Mouse (Mus musculus) kidney, adult 2 months (tissue): ENCODE measurements around the gene Zbtb38. TPM values are rescaled to one million over a fixed set of nuclear protein-coding genes. Genes with fewer than 3 reads are reported as not detected.

Experiments
- DNase-seq: peaks from one replicate; pipeline ENCODE4 v3.0.0; 2021
- H3K27ac ChIP-seq: fragments of 200-500 bp; 2 replicates; pipeline ENCODE4 v1.5.1; 2012; ENCODE audit warnings: low read depth, low read length, control low read depth, inconsistent platforms; ENCODE audit not compliant: insufficient read depth
- H3K27me3 ChIP-seq: fragments of 200-500 bp; replicated peaks from 2 replicates; pipeline ENCODE4 v1.6.1; 2012; ENCODE audit warnings: mild to moderate bottlenecking, moderate library complexity, low read length, inconsistent platforms; ENCODE audit not compliant: control insufficient read depth, insufficient read depth
- H3K36me3 ChIP-seq: fragments of 200-500 bp; 2 replicates; pipeline ENCODE4 v1.6.1; 2012; ENCODE audit warnings: mild to moderate bottlenecking, moderate library complexity, low read length, inconsistent platforms; ENCODE audit not compliant: control insufficient read depth, insufficient read depth
- H3K4me1 ChIP-seq: fragments of 200-500 bp; 2 replicates; pipeline ENCODE4 v1.6.1; 2011; ENCODE audit warnings: low read length; ENCODE audit not compliant: control insufficient read depth, insufficient read depth
- H3K4me3 ChIP-seq: fragments of 200-500 bp; 2 replicates; pipeline ENCODE4 v1.5.1; 2011; ENCODE audit warnings: mild to moderate bottlenecking, low read depth, low read length, control low read depth; ENCODE audit not compliant: insufficient read depth
- CTCF ChIP-seq: fragments of 200-500 bp; conservative IDR thresholded peaks from 2 replicates; pipeline ENCODE4 v1.5.1; 2011; ENCODE audit warnings: low read depth, mild to moderate bottlenecking, control low read depth, low read length, moderate library complexity, mixed read lengths; ENCODE audit not compliant: insufficient read depth, insufficient read length
- POLR2A ChIP-seq: fragments of 200-500 bp; IDR thresholded peaks from one replicate; pipeline ENCODE4 v1.6.1; 2011; ENCODE audit warnings: low read depth, low read length, control low read depth
- WGBS: fragments of 180-500 bp; shearing (Covaris S2); methylation state at CpG from one replicate; pipeline ENCODE4 v1.1.7; 2018; 5-methylcytosine and 5-hydroxymethylcytosine counted together
- polyA plus RNA-seq: library from polyadenylated mRNA; depleted of rRNA; stranded (reverse); fragments of >200 nt; gene quantifications from 2 replicates; pipeline ENCODE4 v1.2.3, GENCODE M21; 2012

Gene Zbtb38
- polyA plus RNA-seq, 1 experiment, result 10.2 TPM

DNA sequence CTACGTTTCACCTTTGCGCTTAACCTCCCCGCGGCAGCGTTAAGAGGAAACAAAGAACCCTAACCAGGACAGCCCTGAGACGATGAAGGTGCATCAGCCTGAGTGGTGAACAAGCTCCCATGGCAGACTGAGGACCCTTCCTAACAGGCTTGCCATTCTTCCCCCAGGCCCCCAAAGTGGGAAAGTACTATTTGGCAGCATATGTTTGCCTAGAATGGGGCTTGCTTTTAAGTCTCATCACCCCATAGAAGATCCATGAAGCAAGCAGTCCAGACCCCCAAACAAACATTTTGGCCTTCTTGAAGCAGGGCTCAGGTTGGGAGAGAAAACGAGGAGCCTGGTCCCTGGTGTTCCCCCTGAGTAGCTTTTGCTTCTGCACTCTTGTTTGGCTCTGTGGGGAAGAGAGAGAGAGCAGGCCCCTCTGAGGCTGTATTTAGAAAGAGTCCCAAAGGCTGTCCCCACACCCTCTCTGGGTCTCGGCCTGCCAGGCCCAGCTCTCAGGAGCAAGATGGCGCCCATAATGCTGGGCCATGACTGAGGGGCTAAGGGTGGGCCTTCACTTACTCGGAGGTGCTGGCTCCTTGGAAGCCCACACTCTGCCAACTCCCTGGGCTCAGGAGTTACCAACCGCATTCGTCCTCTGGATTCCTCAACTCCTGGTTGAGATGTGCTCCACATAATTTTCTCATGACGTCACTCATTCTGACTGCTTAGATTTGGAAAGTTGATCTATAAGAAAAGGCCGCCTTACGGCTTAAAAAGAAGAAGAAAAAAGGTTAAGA, 619 bp downstream of the Zbtb38 start:
- H3K36me3 ChIP-seq, result no peaks in the 10 kb centered on the region
- no peaks in the 10 kb centered on the region for H3K4me1 ChIP-seq
- peak overlapping the region; percentile 61 for H3K27ac ChIP-seq
- 87% methylated on average over 15 of the region's 15 CpGs for WGBS
- TF ChIP-seq CTCF (no peak), POLR2A (no peak)
- H3K4me3 ChIP-seq, result peak overlapping the region; percentile 27
- H3K27me3 ChIP-seq, result no peaks in the 10 kb centered on the region
- no peak for DNase-seq

DNA sequence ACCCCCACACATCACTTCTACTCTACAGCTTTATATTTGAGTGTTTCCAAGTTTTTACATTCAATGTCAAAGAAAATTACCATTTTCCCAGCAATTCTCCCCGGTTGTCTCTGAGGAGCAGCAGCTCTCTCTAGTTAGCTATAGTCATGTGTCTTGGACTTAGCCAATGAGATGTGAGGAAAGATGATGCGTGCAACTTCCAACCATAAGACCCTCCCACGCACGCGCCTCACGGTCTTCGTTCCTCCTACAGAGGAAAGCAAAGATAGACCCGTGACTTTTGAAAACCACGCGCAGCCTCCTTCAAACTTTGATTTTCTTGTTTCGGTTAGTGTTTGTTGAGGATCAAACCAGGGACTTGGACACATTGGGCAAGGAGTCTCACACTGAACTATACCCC, 2.0 kb downstream of the Zbtb38 start:
- Histone ChIP-seq H3K4me1 (no peaks in the 10 kb centered on the region), H3K27ac (no peak overlapping the region), H3K4me3 (no peak overlapping the region), H3K36me3 (no peaks in the 10 kb centered on the region), H3K27me3 (no peaks in the 10 kb centered on the region)
- TF ChIP-seq POLR2A, result no peak
- TF ChIP-seq CTCF, result no peak
- 97% methylated on average over 11 of the region's 11 CpGs for whole genome bisulfite sequencing
- no peak for DNase-seq

DNA sequence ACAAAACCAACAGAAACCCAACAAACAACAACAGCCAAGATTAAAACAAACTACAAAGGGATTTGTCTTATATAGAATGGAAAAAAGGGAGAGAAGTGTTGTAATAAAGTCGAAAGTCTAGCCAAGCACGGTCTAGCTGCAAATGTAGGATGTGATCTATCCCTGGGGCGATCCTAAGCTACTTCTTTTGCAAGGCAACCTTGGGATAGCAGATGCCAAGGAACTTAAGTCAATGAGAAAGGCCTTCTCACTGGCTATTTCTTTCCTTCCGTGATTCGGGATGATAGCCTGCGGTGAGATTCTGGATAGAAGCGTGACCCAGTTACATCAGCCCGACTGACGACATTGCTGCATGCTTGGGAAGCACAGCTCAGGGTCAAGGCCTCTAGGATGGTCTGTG, 6.1 kb downstream of the Zbtb38 start:
- no peak for DNase-seq
- Histone ChIP-seq H3K4me3 (no peak overlapping the region), H3K4me1 (no peaks in the 10 kb centered on the region), H3K27me3 (no peaks in the 10 kb centered on the region), H3K27ac (no peak overlapping the region), H3K36me3 (no peaks in the 10 kb centered on the region)
- TF ChIP-seq CTCF (no peak), POLR2A (no peak)
- 97% methylated on average over 9 of the region's 9 CpGs for WGBS

DNA sequence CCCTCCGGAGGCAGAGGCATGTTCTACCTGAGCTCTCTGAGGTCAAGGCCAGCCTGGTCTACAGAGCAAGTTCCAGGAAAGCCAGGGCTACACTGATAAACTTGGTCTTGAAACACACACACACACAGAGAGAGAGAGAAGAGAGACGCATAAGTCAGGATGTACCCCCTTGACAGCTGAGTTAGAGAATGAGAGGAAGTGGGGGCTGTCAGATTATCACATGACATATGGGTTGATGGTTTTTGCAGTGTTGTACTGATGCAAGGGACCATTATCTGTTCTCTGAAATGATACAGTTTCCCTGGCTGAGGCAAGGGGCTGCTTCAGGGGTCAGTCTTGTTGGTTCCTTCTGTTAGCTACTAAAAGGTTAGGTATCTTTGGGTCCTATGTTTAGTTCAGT, 7.7 kb downstream of the Zbtb38 start:
- Histone ChIP-seq H3K27me3 (no peaks in the 10 kb centered on the region), H3K4me3 (no peak overlapping the region), H3K4me1 (no peaks in the 10 kb centered on the region), H3K27ac (no peak overlapping the region), H3K36me3 (no peaks in the 10 kb centered on the region)
- 81% methylated on average over 2 of the region's 2 CpGs for WGBS
- no peak for DNase-seq
- TF ChIP-seq POLR2A, result no peak

DNA sequence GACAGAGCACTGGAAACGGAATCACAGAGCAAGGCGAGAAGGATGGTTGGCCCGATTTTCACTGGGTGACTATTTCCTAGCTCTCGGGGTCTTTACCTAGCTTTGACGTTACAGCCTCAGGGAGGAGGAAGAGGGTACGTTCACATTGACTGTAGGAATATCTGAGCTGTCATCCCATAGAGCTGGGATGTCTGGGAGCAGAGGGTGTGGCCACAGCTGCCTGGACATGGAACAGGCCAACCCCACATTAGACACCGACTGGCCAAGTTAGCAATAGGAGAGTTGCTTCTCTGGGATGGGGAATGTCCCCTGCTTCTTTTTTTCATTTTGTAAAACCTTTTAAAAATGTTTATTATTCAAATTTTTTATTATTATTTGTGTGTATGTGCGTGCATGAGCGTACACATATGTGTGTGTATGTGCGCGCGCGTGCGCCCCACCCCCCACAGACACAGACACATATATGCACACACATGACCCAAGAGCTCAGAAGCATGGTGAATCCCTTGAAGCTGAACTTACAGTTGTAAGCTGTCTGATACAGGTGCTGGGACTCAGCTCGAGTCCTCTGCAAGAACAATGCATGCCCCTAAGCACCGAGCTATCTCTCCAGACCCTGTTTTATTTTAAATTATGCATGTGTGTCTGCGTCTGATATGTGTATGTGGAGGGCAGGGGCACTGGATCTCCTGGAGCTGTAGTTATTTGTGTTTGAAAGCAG, 11.1 kb downstream of the Zbtb38 start:
- no peaks in the 10 kb centered on the region for H3K36me3 ChIP-seq
- 89% methylated on average over 17 of the region's 17 CpGs for WGBS
- H3K27ac ChIP-seq, result no peak overlapping the region
- no peaks in the 10 kb centered on the region for H3K4me1 ChIP-seq
- DNase-seq, result no peak
- no peaks in the 10 kb centered on the region for H3K27me3 ChIP-seq
- TF ChIP-seq CTCF, result no peak
- TF ChIP-seq POLR2A, result no peak
- no peak overlapping the region for H3K4me3 ChIP-seq

DNA sequence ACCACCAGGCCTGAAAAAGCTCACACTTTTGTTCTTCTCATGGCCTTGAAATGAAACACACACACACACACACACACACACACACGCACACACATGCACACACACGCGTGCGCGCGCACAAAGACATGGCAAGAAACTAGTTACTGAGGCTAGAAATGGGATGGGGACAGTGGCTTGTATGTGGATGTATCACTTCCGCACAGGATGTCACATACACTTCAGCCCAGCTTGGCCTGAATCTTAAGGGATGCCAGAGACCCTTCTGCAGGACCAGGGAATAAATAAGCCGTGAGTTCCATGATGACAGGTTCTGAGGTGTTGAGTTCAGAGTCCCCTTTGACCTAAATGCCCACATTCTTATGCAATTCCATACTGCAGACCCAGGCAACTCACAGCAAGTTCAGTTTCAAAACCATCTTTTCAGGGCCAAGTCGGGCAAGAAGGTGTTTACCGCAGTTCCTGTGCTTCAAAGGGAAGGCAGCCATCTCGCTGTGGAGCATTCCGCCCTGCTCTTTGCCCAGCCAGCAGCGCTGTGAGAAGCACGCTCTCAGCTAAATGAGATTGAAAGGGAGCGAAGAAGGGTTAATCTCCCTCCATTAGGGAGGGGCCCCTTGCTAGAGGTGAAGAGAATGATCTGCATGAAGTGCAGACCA, 11.8 kb downstream of the Zbtb38 start:
- no peak for DNase-seq
- Histone ChIP-seq H3K27me3 (no peaks in the 10 kb centered on the region), H3K36me3 (no peaks in the 10 kb centered on the region), H3K4me3 (no peak overlapping the region), H3K27ac (no peak overlapping the region; the same call in 1 of the 2 replicates), H3K4me1 (no peaks in the 10 kb centered on the region; the same call in 1 of the 2 replicates)
- 88% methylated on average over 15 of the region's 15 CpGs for WGBS
- TF ChIP-seq CTCF (no peak), POLR2A (no peak)
